Mouse (Mus musculus) telencephalon, adult 2 months (tissue): ENCODE measurements at regions not wholly inside any gene's neighbourhood (a gene's known extent, or its start where the extent isn't known, plus 50 kb on each side); places are given as distances from the start of the nearest gene placed in this dataset.
A peak's percentile ranks its signal among the peaks of the same experiment; 100 is the strongest.

Experiments
- DNase-seq: peaks from one replicate; pipeline ENCODE4 v3.0.0-alpha.2; 2011; ENCODE audit warnings: low read depth, low spot score

DNA sequence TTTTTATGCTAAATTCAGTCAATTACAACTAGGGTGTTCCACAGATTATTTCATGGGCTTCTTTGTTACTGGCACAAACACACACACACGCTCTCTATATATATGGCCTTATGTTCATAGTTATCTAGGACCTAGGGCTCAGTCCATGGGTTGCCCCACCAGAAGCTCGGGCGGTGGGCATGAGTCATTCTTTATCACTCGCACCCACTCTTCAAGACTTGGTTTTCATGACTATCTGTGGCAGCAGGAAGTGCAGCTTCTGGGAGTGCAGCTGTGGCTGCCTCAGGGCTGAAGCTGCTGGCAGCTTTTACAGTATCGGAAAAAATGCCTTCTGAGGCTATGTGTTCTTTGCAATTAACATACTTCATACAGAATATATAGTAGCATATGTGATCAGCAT is 198.7 kb downstream of the Ipo11 start:
- DNase-seq, result no peak

DNA sequence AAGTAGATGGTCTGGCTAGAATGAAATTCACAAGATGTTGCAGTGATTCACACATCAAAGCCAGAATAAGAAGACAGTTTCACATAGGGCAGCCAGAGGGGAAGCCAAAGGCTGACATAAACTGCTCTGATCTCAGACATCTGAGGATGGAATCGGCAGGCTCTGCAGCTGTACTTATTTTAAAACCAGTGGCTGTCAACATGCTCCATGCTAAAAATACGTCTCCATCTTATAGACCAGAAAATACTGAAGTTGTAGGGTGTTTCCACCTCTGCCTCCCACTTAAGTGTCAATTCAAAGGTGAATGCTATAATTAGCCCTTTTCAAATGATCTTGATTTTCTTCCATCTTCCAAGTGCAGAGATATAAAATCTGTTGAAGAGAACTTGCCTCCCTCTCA is 202.4 kb downstream of the Ipo11 start:
- peak; percentile 73 for DNase-seq

GRCm38 (mm10) chr13:106732906-106733305 is 203.9 kb downstream of the Ipo11 start:
- DNase-seq, result no peak

DNA sequence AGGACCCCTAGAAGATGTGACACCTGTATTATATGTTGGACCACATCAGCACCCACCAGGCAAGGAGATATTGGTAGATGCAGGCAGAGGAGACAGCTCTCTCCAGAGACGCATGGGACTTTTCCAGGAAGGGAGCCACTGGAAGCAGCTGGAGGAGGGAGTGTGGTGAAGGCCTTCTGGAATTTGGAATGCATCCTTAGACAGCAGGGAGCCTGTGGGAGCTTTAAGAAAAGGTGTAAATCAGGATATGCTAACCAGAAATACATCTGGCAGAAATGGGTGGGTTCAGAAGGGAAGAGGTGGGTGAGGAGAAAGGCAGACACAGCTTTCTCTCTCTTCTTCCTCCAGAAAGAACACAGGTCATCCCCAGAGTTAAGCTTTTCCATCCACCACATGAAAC is 213.4 kb downstream of the Ipo11 start:
- peak; percentile 70 for DNase-seq

DNA sequence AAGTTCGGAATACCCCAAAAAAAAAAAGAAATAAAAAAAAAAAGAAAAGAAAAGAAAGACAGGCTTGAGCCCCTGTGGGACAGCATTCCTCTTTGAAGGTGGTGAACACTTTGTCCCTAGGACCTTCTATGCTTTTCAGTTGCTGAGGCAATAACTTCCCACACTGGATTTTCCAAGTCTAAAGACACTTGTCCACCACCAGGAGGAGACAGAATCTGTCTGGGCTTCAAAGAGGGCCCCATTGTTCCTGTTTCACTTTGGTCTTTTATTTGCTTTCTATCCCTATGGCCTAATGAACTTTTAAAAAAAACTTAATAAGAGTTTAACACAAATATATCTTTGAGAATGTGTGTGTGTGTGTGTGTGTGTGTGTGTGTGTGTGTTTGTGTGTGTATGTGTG is 215.6 kb downstream of the Ipo11 start:
- DNase-seq, result no peak

DNA sequence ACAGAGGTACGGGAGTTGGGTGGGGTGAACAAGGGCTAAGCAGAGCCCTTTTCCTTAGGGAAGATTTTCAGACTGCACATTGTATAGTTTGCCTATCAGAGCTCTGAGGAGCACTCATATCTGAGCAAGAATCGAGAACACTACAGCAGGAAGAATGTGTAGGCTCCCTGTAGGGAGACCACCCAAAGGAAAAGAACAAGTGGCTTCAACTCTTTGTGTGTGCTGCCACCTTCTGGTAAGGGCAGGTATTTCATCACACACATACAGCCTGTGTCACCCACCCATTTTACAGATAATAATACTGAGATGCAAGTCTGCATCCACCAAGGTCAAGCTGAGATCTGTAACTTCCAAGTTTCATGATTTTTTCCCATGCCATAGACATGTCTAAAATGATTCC is 221.0 kb downstream of the Ipo11 start:
- no peak for DNase-seq

GRCm38 (mm10) chr13:106715234-106715633 is 221.5 kb downstream of the Ipo11 start:
- DNase-seq, result no peak

- DNase-seq, result no peak
These were observed 226.2 kb downstream of the Ipo11 start for GRCm38 (mm10) chr13:106710580-106710979.

- no peak for DNase-seq
These were observed 236.4 kb downstream of the Ipo11 start for GRCm38 (mm10) chr13:106700376-106700775.

DNA sequence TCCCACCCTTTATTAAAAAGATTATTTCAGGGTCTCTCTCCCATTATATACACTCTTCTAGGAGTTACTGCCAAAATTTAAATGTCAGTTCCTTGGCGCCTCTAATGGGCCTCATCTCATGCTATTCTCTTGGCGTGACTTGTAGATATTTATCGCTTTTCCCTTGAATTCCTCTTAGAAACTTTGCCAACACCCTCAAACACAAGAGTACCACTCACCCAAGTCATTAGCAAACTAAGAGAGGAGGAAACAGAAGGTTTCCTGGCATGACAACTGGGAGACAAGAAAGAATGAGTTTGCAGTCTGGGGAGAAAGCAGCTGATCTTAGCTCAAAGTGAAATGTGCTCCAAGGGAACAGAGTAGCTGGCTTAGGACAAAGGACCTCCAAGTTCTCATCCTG is 236.8 kb downstream of the Ipo11 start:
- DNase-seq, result no peak

DNA sequence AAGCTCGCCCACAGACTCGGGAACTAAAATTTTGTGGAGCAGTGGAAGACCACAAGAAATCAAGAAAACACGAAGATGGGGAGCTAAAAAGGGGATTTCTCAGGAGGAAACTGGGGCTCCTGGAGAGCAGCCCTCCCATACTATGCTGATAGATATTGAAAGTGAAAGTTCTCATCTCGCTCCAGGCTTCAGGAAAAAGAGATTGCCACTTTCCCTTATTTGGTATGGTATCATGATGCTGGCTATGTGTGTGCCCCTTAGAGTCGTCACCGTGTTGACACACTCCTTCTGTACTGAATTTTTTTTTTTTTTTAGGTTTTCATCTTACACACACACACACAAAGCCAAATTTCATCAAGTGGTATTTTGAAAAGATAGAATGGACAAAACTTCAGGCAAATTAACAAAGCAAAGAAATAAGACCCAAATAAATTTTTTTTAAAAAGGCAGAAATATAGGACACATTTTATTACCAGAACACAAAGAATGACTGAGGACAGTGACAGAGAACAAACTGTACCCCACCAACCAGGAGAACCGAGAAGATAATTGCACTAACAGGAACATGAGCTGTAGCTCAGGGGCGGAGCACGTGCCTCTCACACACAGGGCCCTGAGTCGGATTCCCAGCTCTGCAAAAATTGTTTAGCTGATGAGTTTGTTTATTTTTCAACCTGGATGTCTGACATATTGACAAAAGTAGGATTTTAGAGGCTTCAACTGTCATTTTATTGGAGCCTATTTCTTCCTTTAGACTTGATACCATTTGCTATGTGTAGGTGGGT is 244.8 kb downstream of the Ipo11 start:
- no peak for DNase-seq

GRCm38 (mm10) chr13:106690125-106690524 is 246.6 kb downstream of the Ipo11 start:
- DNase-seq, result peak; percentile 28

- DNase-seq, result no peak
These were observed 247.1 kb downstream of the Ipo11 start for GRCm38 (mm10) chr13:106689618-106690017.

DNA sequence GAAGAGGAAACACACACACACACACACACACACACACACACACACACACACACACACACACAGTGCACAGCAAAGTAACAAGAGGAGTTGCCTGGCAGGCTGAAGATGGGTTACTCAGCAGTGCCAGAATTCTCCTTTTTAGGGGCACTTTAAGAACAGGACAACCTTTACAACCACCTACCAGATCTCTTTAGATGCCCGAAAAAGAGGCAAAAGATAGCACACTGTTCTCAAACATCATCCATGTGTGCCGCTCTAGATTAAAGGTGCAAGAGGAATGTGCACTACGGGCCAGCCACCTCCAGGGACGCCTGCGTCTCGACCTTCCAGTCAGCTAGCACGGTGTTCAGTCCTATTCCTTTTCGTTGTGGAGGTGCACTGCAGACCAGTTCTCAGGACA is 247.7 kb downstream of the Ipo11 start:
- peak; percentile 33 for DNase-seq

GRCm38 (mm10) chr13:106669665-106670064 is 267.1 kb downstream of the Ipo11 start:
- no peak for DNase-seq

DNA sequence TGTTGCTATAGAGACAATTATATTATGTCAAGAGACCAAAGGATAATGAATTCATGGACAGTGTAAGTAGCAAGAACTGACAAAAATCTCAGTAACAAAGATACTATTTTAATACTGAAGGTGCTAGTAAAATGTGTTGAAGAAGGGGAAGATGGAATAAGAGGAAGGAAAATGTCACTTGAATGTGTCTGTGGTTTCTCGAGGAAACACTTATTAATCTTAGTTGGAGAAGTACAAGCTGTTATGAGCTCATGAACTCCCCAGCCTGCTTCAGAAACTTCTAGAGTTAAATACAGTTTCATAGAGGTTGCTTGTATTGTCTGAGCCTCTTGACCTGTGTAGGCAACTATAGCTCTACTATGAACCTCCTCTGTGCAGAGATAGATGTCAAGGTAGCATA is 274.6 kb downstream of the Ipo11 start:
- DNase-seq, result no peak

GRCm38 (mm10) chr13:106649363-106649762 is 287.4 kb downstream of the Ipo11 start:
- no peak for DNase-seq

- no peak for DNase-seq
These were observed 293.3 kb downstream of the Ipo11 start for GRCm38 (mm10) chr13:106643302-106643975.

GRCm38 (mm10) chr13:106638706-106639385 is 297.9 kb downstream of the Ipo11 start:
- DNase-seq, result no peak

DNA sequence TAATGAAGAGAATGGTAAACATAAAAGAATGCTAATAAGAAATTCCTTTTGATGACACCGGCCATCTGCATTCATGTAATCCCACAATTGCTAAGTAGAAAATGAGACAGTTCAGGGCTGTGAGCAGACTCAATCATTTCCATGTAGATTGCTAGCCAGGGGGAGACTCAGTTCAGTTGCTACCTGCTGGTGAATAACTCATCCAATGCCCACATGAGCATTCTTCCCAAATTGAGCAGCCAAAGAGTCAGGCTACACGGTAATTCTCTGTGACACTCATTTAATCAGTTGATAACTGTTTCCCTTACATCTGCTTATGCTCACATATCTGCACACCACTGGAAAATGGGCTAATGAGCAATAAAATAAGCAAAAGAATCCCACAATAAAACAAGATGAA is 345.0 kb downstream of the Ipo11 start:
- DNase-seq, result no peak

DNA sequence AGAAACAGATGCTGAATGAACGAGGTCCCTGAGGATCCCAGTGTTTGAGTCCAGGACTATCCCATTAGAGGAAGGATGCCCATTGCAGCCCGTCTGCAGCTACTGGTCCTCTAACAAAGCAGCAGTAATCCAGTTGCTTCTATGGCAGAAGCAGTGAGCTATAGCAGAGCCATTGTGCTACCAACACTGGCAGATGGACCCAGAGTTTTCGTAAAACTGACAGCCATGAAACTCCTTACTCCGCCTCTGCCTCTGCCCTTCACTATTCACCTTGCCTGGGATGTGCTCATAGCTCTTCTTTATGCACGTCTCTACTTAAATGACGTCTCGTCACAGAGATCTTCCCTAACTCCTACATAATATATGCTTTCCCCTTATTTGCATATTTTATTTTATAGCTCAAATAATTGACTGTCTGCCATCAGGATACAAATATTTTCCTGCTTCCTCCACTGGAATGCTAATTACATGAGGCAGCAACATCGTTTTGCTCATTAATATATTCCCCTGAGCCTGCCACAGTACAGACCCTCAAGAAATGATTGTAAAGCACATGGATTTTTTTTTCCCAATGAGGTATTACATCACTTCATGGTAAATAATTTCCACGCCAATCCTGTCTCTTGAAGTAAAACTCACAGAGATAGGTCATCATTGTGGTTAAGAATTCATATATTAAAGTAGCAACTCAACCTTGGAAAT is 368.9 kb downstream of the Ipo11 start:
- DNase-seq, result no peak

GRCm38 (mm10) chr13:106562588-106562987 is 374.2 kb downstream of the Ipo11 start:
- DNase-seq, result peak; percentile 11
